Mouse (Mus musculus): ENCODE measurements around the gene Spata1. TPM values are rescaled to one million over a fixed set of nuclear protein-coding genes. Genes with fewer than 3 reads are reported as not detected.

Spata1 gene
- polyA plus RNA-seq, 1 experiment from 2014 or later, result 5.5 TPM

GRCm38 (mm10) chr3:146500003-146500809, 653 bp upstream of the Spata1 start:
- Histone ChIP-seq H3K36me3 (replicated peaks) (no peaks in the 10 kb centered on the region), H3K4me2 (peak overlapping the region; percentile 75), H3K27ac (peak overlapping the region; percentile 74), H3K27me3 (replicated peaks) (no peaks in the 10 kb centered on the region), H3K9ac (peak overlapping the region; percentile 69), H3K4me3 (peak overlapping the region; percentile 82), H3K4me1 (peaks cover 14% of the 10 kb centered on the region), H3K9me3 (no peaks in the 10 kb centered on the region)
- peak; percentile 80 for ATAC-seq (replicated peaks)
- under 1% methylated on average over 56 of the region's 57 CpGs for WGBS

DNA sequence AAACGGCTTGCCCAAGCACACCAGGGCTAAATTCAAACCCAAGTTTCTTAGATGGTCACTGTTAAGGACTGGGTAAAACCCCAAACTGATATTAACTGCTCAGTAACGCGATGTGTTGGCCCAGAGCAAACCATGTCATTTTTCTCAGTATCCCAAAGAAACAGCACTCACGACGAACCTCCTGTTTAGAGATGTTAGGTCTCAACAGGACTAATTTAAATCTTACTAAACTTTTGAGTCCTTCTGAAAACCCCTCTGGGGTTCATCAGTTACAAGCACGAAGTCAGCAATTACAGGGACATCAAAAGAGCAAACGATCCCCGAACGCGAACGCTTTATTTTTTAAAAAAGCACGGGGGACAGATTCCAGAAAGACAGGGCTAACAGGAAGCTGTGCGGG, 564 bp downstream of the Spata1 start:
- no peaks in the 10 kb centered on the region for H3K36me3 ChIP-seq (replicated peaks)
- ATAC-seq (replicated peaks), result peak; percentile 2; the same call in 1 of the 2 replicates
- H3K27ac ChIP-seq, result peak overlapping the region; percentile 54
- H3K9me3 ChIP-seq, result no peaks in the 10 kb centered on the region
- peak overlapping the region; percentile 69 for H3K9ac ChIP-seq
- no peaks in the 10 kb centered on the region for H3K27me3 ChIP-seq (replicated peaks)
- peak overlapping the region; percentile 75 for H3K4me2 ChIP-seq
- H3K4me3 ChIP-seq, result peak overlapping the region; percentile 82
- WGBS, result 4% methylated on average over 13 of the region's 13 CpGs
- peaks cover 14% of the 10 kb centered on the region for H3K4me1 ChIP-seq

DNA sequence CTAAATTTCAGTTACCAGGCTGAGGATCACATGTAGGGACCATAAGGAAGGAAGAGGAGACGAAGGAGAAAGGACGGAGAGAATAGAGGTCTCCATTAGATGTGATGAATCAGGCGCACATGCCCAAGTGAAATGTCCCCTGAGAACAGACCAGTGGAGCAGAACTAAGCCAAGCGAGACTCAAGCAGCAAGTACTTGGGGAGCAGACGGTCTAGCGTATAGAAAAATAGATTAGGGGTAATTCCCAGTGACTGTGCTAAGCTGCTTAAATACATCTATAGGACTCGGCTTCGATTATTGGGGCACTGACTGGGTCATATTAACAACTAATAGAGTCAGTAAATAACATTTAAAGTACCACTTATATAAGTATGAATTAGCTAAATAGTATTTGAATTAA, 4.6 kb downstream of the Spata1 start:
- H3K9me3 ChIP-seq, result no peaks in the 10 kb centered on the region
- no peaks in the 10 kb centered on the region for H3K36me3 ChIP-seq (replicated peaks)
- H3K9ac ChIP-seq, result no peak overlapping the region
- no peaks in the 10 kb centered on the region for H3K27me3 ChIP-seq (replicated peaks)
- H3K4me2 ChIP-seq, result no peak overlapping the region
- H3K4me1 ChIP-seq, result no peaks in the 10 kb centered on the region
- H3K27ac ChIP-seq, result no peak overlapping the region
- H3K4me3 ChIP-seq, result no peak overlapping the region
- 26% methylated on average over 8 of the region's 8 CpGs for WGBS
- no peak for ATAC-seq (replicated peaks)

GRCm38 (mm10) chr3:146486464-146486863, 13.1 kb downstream of the Spata1 start:
- Histone ChIP-seq H3K27me3 (replicated peaks) (no peaks in the 10 kb centered on the region), H3K27ac (no peak overlapping the region), H3K4me2 (no peak overlapping the region), H3K4me3 (no peak overlapping the region), H3K4me1 (no peaks in the 10 kb centered on the region), H3K36me3 (replicated peaks) (no peaks in the 10 kb centered on the region), H3K9me3 (no peaks in the 10 kb centered on the region), H3K9ac (no peak overlapping the region)
- WGBS, result 84% methylated on average over 4 of the region's 4 CpGs
- no peak for ATAC-seq (replicated peaks)

- Histone ChIP-seq H3K27ac (no peak overlapping the region), H3K4me2 (no peak overlapping the region), H3K9ac (no peak overlapping the region), H3K27me3 (replicated peaks) (no peaks in the 10 kb centered on the region), H3K4me1 (no peaks in the 10 kb centered on the region), H3K36me3 (replicated peaks) (no peaks in the 10 kb centered on the region), H3K9me3 (no peaks in the 10 kb centered on the region), H3K4me3 (no peak overlapping the region)
- 82% methylated on average over 2 of the region's 2 CpGs for WGBS
- ATAC-seq (replicated peaks), result no peak
Measured at GRCm38 (mm10) chr3:146482044-146482443, 17.5 kb downstream of the Spata1 start.

DNA sequence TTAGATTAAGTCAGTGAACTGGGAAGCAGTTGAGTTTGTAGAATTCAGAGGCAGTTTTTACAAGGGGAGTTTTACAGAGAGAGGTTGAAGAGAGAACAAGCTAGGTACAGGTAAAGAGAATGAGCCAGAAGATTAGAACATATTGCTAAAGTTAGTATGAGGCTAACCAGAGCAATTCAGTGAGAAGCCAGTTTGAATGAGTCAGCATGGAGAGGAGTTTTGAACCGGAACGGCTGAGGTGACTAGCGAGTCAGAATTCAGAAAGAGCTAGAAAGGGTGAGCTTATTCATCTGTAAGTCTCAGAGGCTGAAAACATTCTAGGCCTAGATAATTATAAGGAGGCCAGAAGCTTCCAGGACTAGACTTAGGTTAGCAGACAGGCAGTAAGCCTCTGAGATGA, 25.1 kb downstream of the Spata1 start:
- 87% methylated on average over 3 of the region's 3 CpGs for WGBS

DNA sequence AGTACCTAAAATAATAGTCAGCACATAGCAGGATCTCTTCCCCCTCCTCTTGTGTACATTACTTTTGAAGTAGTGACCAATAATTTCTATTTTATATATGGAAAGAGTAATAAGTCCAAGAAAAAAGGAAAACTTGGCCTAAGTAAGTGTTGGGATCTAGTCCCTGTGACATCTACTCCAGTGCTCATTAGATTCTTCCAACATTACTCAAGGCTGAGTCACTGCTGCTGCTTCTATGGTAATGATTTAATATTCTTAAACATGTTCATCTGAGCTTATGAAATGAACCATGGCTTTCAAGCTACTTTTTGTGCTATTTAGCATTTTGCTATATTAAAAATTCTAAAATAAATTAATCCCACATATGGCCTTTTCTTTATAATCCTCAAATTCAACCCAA, 25.8 kb downstream of the Spata1 start:
- Histone ChIP-seq H3K4me3 (no peak overlapping the region), H3K27ac (no peak overlapping the region), H3K36me3 (replicated peaks) (no peaks in the 10 kb centered on the region), H3K27me3 (replicated peaks) (no peaks in the 10 kb centered on the region), H3K9ac (no peak overlapping the region), H3K4me2 (no peak overlapping the region), H3K9me3 (no peaks in the 10 kb centered on the region), H3K4me1 (no peaks in the 10 kb centered on the region)
- ATAC-seq (replicated peaks), result no peak

More for the DNA sequence above, 25.1 kb downstream of the Spata1 start:
- Histone ChIP-seq H3K27me3 (replicated peaks) (no peaks in the 10 kb centered on the region), H3K27ac (no peak overlapping the region), H3K9ac (no peak overlapping the region), H3K4me3 (no peak overlapping the region), H3K4me1 (no peaks in the 10 kb centered on the region), H3K36me3 (replicated peaks) (no peaks in the 10 kb centered on the region), H3K4me2 (no peak overlapping the region), H3K9me3 (no peaks in the 10 kb centered on the region)
- no peak for ATAC-seq (replicated peaks)

- Histone ChIP-seq H3K4me3 (no peak overlapping the region), H3K4me2 (no peak overlapping the region), H3K27me3 (replicated peaks) (no peaks in the 10 kb centered on the region), H3K36me3 (replicated peaks) (no peaks in the 10 kb centered on the region), H3K4me1 (no peaks in the 10 kb centered on the region), H3K9me3 (no peaks in the 10 kb centered on the region), H3K27ac (no peak overlapping the region), H3K9ac (no peak overlapping the region)
- ATAC-seq (replicated peaks), result no peak
- WGBS, result 63% methylated on average over 4 of the region's 4 CpGs
Measured at GRCm38 (mm10) chr3:146472657-146473056, 26.9 kb downstream of the Spata1 start.

- no peak overlapping the region for H3K27ac ChIP-seq
- no peaks in the 10 kb centered on the region for H3K36me3 ChIP-seq (replicated peaks)
- ATAC-seq (replicated peaks), result no peak
- no peak overlapping the region for H3K4me3 ChIP-seq
- WGBS, result 90% methylated on average over 2 of the region's 2 CpGs
- no peak overlapping the region for H3K9ac ChIP-seq
- no peaks in the 10 kb centered on the region for H3K27me3 ChIP-seq (replicated peaks)
- H3K4me2 ChIP-seq, result no peak overlapping the region
- H3K9me3 ChIP-seq, result no peaks in the 10 kb centered on the region
- no peaks in the 10 kb centered on the region for H3K4me1 ChIP-seq
Measured at GRCm38 (mm10) chr3:146469226-146469625, 30.3 kb downstream of the Spata1 start.

GRCm38 (mm10) chr3:146462939-146463338, 36.6 kb downstream of the Spata1 start:
- Histone ChIP-seq H3K4me3 (no peak overlapping the region), H3K9ac (no peak overlapping the region), H3K27ac (no peak overlapping the region), H3K36me3 (replicated peaks) (no peaks in the 10 kb centered on the region), H3K4me2 (no peak overlapping the region), H3K9me3 (no peaks in the 10 kb centered on the region), H3K4me1 (no peaks in the 10 kb centered on the region), H3K27me3 (replicated peaks) (no peaks in the 10 kb centered on the region)
- WGBS, result 66% methylated on average over 2 of the region's 2 CpGs
- no peak for ATAC-seq (replicated peaks)

DNA sequence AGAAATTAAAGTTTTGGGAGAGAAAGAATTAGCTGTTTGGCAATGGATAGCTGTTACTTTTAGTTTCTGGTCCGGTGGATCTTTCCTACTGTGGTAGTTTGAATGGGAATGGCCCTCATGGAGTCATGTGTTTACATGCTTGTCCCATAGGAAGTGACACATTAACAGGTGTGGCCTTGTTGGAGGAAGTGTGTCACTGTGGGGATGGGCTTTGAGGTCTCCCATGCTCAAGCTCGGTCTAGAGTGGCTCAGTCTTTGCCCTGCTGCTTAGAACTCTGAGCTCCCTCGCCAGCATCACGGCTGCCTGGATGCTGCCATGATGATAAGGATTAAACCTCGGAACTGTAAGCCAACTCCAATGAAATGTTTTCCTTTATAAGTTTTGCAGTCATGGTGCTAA, 48.2 kb downstream of the Spata1 start:
- H3K27ac ChIP-seq, result no peak overlapping the region
- no peak for ATAC-seq (replicated peaks)
- 63% methylated on average over 5 of the region's 5 CpGs for WGBS

DNA sequence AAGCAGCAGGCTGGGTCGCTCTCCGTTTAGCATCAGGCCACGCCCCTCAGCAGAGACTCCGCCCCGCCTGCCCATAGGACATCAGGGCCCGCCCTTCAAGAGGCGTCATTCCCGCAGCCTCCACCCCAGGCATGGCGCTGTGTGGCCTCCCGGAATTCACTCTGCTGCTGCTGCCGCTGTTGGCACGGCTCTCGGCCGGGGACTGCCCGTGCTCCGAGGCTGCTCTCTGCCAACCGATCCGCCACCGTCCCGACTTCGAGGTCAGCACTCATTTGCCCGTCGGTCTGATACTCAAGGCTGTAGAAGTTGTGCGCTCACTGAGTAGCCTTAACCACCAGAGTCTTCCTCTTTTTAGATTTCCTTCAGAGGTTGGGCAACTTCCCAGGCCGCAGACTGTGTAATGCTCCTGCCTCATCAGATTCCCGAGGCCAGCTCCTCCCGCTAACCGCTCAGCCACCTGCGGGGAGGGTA, 49.1 kb downstream of the Spata1 start:
- H3K9ac ChIP-seq, result peak overlapping the region; percentile 32

More for the DNA sequence above, 48.2 kb downstream of the Spata1 start:
- Histone ChIP-seq H3K9me3 (no peaks in the 10 kb centered on the region), H3K4me3 (no peak overlapping the region), H3K4me1 (peaks cover 10% of the 10 kb centered on the region; the same call in 1 of the 2 replicates), H3K36me3 (replicated peaks) (no peaks in the 10 kb centered on the region), H3K4me2 (no peak overlapping the region), H3K27me3 (replicated peaks) (no peaks in the 10 kb centered on the region), H3K9ac (no peak overlapping the region)

GRCm38 (mm10) chr3:146449745-146450250, 49.8 kb downstream of the Spata1 start, which contains the start of gene Ctbs:
Gene Ctbs (plus strand): TSS chr3:146449795.
- Histone ChIP-seq H3K9ac (peak within 1 kb of the TSS; percentile 32), H3K36me3 (replicated peaks) (no peaks in the 10 kb centered on the region), H3K4me2 (peak within 1 kb of the TSS; percentile 65), H3K4me1 (peaks cover 10% of the 10 kb centered on the region; the same call in 1 of the 2 replicates), H3K27ac (peak within 1 kb of the TSS; percentile 59), H3K9me3 (no peaks in the 10 kb centered on the region), H3K27me3 (replicated peaks) (no peaks in the 10 kb centered on the region), H3K4me3 (peak within 1 kb of the TSS; percentile 47)
- ATAC-seq (replicated peaks), result no peak
- WGBS, result 56% methylated on average over 9 of the region's 9 CpGs

More for the DNA sequence above, 49.1 kb downstream of the Spata1 start:
- Histone ChIP-seq H3K9me3 (no peaks in the 10 kb centered on the region), H3K4me2 (peak overlapping the region; percentile 65), H3K27ac (peak overlapping the region; percentile 59), H3K27me3 (replicated peaks) (no peaks in the 10 kb centered on the region), H3K4me1 (peaks cover 10% of the 10 kb centered on the region; the same call in 1 of the 2 replicates), H3K4me3 (peak overlapping the region; percentile 47), H3K36me3 (replicated peaks) (no peaks in the 10 kb centered on the region)
- WGBS, result under 1% methylated on average over 29 of the region's 29 CpGs
- peak; percentile 99 for ATAC-seq (replicated peaks)

Data from midbrain, embryonic 15.5 days (tissue).